Mouse (Mus musculus): Measurements from ENCODE around the gene Rhobtb1. TPM values are rescaled to one million over a fixed set of nuclear protein-coding genes. Genes with fewer than 3 reads are reported as not detected.

The Rhobtb1 gene
- polyA plus RNA-seq, 1 experiment from 2014 or later = 26.1 TPM

DNA sequence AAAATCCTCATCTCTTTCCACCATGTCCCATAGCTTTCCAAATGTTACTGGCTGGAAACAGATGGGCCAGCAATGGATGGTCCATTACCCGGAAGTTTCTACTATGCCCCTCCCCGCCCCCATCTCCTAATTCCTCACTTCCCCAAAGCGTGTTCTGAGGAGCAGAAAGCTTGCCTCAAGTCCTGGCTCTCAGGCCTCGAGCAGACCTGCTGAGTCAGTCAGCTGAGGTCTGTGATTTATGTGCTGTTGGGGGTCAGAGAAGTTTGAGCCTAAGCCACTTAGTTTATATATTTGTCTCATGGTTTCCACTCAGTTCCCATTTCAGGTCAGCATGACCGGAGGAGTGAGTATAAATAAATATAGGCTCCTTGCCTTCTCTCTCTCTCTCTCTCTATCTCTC is 157.9 kb downstream of the Rhobtb1 start:
- no peaks in the 10 kb centered on the region for H3K9me3 ChIP-seq (ENCODE audit: control insufficient read depth, low read length)
- no peak overlapping the region for H3K9ac ChIP-seq (ENCODE audit: low read length)
- no peak overlapping the region for H3K27ac ChIP-seq (ENCODE audit: low read depth)
- DNase-seq (ENCODE audit: low spot score) (no peak), ATAC-seq (replicated peaks; ENCODE audit: low FRiP score, low TSS enrichment, low read depth) (no peak)
- H3K4me3 ChIP-seq (ENCODE audit: low read depth, low read length) = no peak overlapping the region
- H3K4me1 ChIP-seq (replicated peaks; ENCODE audit: control insufficient read depth, insufficient read depth, low read length) = peaks cover 12% of the 10 kb centered on the region
- no peaks in the 10 kb centered on the region for H3K36me3 ChIP-seq (ENCODE audit: control insufficient read depth, insufficient read depth, low read length)
- no peak overlapping the region for H3K4me2 ChIP-seq (ENCODE audit: low read length)
- WGBS = 53% methylated on average over 5 of the region's 5 CpGs
- H3K27me3 ChIP-seq (replicated peaks; ENCODE audit: control insufficient read depth, insufficient read depth, low read length) = no peaks in the 10 kb centered on the region

DNA sequence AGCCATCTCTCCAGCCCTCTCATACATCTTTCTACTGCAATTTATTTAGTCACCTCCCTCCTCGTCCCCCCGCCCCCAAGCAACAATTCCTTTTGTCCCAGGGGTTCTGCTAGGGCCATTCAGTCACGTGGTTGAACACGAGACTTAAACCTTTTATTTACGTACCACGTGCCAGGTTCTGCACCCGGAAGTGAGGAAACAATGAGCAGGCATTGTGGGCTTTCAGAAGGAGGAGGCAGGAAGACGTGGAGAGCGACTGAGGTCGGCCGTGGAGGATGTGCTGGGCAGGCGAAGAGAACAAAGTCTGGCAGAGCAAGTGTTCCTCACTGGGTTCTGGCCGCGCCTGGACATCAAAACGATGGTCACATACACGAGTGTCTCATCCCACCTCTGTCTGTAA is 160.6 kb downstream of the Rhobtb1 start:
- H3K27me3 ChIP-seq (replicated peaks; ENCODE audit: control insufficient read depth, insufficient read depth, low read length) = no peaks in the 10 kb centered on the region
- H3K9me3 ChIP-seq (ENCODE audit: control insufficient read depth, low read length) = no peaks in the 10 kb centered on the region
- H3K27ac ChIP-seq (ENCODE audit: low read depth) = no peak overlapping the region
- H3K4me2 ChIP-seq (ENCODE audit: low read length) = no peak overlapping the region
- ATAC-seq (replicated peaks; ENCODE audit: low FRiP score, low TSS enrichment, low read depth) (no peak), DNase-seq (ENCODE audit: low spot score) (no peak)
- no peak overlapping the region for H3K9ac ChIP-seq (ENCODE audit: low read length)
- no peaks in the 10 kb centered on the region for H3K36me3 ChIP-seq (ENCODE audit: control insufficient read depth, insufficient read depth, low read length)
- H3K4me3 ChIP-seq (ENCODE audit: low read depth, low read length) = no peak overlapping the region
- H3K4me1 ChIP-seq (replicated peaks; ENCODE audit: control insufficient read depth, insufficient read depth, low read length) = 0 out of 2 replicates have a peak, but pooled peaks cover 4% of the 10 kb centered on the region
- WGBS = 79% methylated on average over 16 of the region's 16 CpGs

DNA sequence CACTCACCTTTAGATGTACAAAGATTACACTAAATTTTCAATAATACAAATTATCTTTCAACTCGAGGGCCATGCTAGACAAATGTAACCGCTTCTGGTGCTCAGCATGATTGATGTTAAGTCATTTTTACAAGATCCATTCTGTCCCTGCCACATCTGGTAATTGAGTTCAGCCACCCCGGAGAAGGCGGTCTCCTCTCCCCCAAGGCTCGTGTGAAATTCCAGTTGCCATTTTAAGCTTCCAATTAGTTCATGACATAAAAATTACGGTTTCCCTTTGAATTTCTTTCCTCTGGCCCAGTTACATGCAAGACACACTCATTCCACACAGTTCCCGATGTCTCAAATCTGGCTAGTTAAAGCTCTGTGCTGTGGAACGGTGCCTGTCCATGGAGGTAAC is 162.7 kb downstream of the Rhobtb1 start:
- no peaks in the 10 kb centered on the region for H3K27me3 ChIP-seq (replicated peaks; ENCODE audit: control insufficient read depth, insufficient read depth, low read length)
- H3K4me1 ChIP-seq (replicated peaks; ENCODE audit: control insufficient read depth, insufficient read depth, low read length) = 0 out of 2 replicates have a peak, but pooled peaks cover 3% of the 10 kb centered on the region
- no peaks in the 10 kb centered on the region for H3K9me3 ChIP-seq (ENCODE audit: control insufficient read depth, low read length)
- no peaks in the 10 kb centered on the region for H3K36me3 ChIP-seq (ENCODE audit: control insufficient read depth, insufficient read depth, low read length)
- no peak for ATAC-seq (replicated peaks; ENCODE audit: low FRiP score, low TSS enrichment, low read depth)
- no peak overlapping the region for H3K9ac ChIP-seq (ENCODE audit: low read length)
- H3K27ac ChIP-seq (ENCODE audit: low read depth) = no peak overlapping the region
- no peak overlapping the region for H3K4me3 ChIP-seq (ENCODE audit: low read depth, low read length)
- WGBS = 62% methylated on average over 8 of the region's 8 CpGs
- no peak for DNase-seq (ENCODE audit: low spot score)
- no peak overlapping the region for H3K4me2 ChIP-seq (ENCODE audit: low read length)

GRCm38 (mm10) chr10:69318514-69318913 is 167.3 kb downstream of the Rhobtb1 start:
- ATAC-seq (replicated peaks; ENCODE audit: low FRiP score, low TSS enrichment, low read depth) (no peak), DNase-seq (ENCODE audit: low spot score) (no peak)
- no peaks in the 10 kb centered on the region for H3K27me3 ChIP-seq (replicated peaks; ENCODE audit: control insufficient read depth, insufficient read depth, low read length)
- H3K9me3 ChIP-seq (ENCODE audit: control insufficient read depth, low read length) = no peaks in the 10 kb centered on the region
- no peak overlapping the region for H3K4me3 ChIP-seq (ENCODE audit: low read depth, low read length)
- H3K4me2 ChIP-seq (ENCODE audit: low read length) = no peak overlapping the region
- H3K9ac ChIP-seq (ENCODE audit: low read length) = no peak overlapping the region
- H3K36me3 ChIP-seq (ENCODE audit: control insufficient read depth, insufficient read depth, low read length) = no peaks in the 10 kb centered on the region
- 93% methylated on average over 11 of the region's 11 CpGs for WGBS
- no peak overlapping the region for H3K27ac ChIP-seq (ENCODE audit: low read depth)
- H3K4me1 ChIP-seq (replicated peaks; ENCODE audit: control insufficient read depth, insufficient read depth, low read length) = peaks cover 4% of the 10 kb centered on the region; the same call in 1 of the 2 replicates

DNA sequence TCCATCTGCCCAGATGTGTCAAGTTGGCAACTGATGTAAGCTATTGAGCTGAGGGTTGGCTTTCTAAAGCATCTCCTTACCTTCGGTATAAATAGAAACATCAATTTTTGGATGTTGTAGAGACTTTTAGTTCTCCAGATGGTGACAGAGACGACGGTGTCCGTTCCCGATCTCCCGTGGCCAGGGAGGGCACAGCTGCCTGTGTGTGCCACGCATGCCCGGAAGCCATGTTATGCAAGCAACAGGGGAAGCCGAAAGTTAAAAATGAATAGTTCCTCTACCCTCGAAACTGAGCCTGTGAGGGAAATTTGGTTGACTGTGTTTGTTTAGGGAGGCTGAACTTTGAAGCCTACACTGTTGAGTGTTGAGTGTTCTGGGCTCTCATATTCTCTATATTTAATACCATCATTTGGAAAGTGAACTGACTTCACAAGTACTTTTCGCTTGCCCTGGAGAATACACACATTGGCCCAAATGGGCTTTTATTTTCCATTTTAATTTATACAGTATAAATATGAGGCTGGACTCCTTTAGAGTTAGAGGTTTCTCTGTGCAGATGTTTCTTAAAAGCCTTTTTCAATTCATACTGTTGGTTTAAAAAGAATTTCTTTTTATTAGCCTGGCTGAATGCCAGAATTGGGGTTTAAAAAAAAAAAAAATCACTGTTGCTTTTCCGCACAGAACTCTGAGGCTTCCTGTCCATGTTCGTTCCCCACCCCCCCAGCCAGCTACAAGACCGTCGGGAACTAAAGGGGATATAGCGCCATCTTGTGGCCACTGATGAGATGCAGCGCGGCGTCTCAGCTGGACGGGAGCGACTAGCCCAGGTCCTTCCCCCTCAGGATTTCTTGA is 169.7 kb downstream of the Rhobtb1 start:
- Histone ChIP-seq H3K9me3 (ENCODE audit: control insufficient read depth, low read length) (no peaks in the 10 kb centered on the region), H3K4me3 (ENCODE audit: low read depth, low read length) (no peak overlapping the region), H3K9ac (ENCODE audit: low read length) (no peak overlapping the region), H3K36me3 (ENCODE audit: control insufficient read depth, insufficient read depth, low read length) (no peaks in the 10 kb centered on the region), H3K27ac (ENCODE audit: low read depth) (peak overlapping the region; percentile 44; the same call in 1 of the 2 replicates), H3K4me1 (replicated peaks; ENCODE audit: control insufficient read depth, insufficient read depth, low read length) (peaks cover 4% of the 10 kb centered on the region; the same call in 1 of the 2 replicates), H3K27me3 (replicated peaks; ENCODE audit: control insufficient read depth, insufficient read depth, low read length) (no peaks in the 10 kb centered on the region), H3K4me2 (ENCODE audit: low read length) (peak overlapping the region; percentile 22)
- 40% methylated on average over 21 of the region's 21 CpGs for WGBS
- peak; percentile 93 for DNase-seq (ENCODE audit: low spot score)
- peak; percentile 90 for ATAC-seq (replicated peaks; ENCODE audit: low FRiP score, low TSS enrichment, low read depth)

DNA sequence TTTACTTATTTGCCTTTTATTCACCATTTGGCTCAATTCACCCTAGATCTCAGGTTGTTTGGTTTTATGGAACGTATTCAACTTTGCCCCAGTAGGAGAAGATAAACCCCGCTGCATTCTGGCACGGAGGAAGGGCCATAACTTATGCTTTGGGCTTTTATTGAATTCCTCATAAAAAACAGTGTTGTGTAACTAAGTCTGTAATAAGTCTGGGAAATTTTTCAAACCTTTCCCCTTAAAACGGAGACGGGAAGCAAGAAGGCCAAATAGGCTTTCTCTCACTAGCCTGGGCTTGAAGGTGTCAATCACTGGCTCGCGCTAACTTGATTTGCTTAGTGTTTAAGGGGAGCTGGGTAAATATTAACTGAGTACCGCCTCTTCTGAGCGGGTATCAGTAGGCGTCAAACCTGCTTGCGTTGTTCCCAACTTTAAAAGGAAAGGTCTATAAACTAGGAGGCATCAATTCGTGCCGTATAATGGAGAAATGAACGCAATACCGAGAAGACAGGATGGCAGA is 170.3 kb downstream of the Rhobtb1 start:
- no peaks in the 10 kb centered on the region for H3K27me3 ChIP-seq (replicated peaks; ENCODE audit: control insufficient read depth, insufficient read depth, low read length)
- H3K9ac ChIP-seq (ENCODE audit: low read length) = no peak overlapping the region
- no peak overlapping the region for H3K4me3 ChIP-seq (ENCODE audit: low read depth, low read length)
- H3K4me1 ChIP-seq (replicated peaks; ENCODE audit: control insufficient read depth, insufficient read depth, low read length) = peaks cover 4% of the 10 kb centered on the region; the same call in 1 of the 2 replicates
- peak; percentile 72; the same call in 1 of the 2 replicates for ATAC-seq (replicated peaks; ENCODE audit: low FRiP score, low TSS enrichment, low read depth)
- no peak overlapping the region for H3K27ac ChIP-seq (ENCODE audit: low read depth)
- peak overlapping the region; percentile 22 for H3K4me2 ChIP-seq (ENCODE audit: low read length)
- H3K9me3 ChIP-seq (ENCODE audit: control insufficient read depth, low read length) = no peaks in the 10 kb centered on the region
- H3K36me3 ChIP-seq (ENCODE audit: control insufficient read depth, insufficient read depth, low read length) = no peaks in the 10 kb centered on the region
- WGBS = 36% methylated on average over 15 of the region's 15 CpGs
- DNase-seq (ENCODE audit: low spot score) = no peak

- Histone ChIP-seq H3K27me3 (replicated peaks; ENCODE audit: control insufficient read depth, insufficient read depth, low read length) (no peaks in the 10 kb centered on the region), H3K9ac (ENCODE audit: low read length) (no peak overlapping the region), H3K4me3 (ENCODE audit: low read depth, low read length) (no peak overlapping the region), H3K4me1 (replicated peaks; ENCODE audit: control insufficient read depth, insufficient read depth, low read length) (peaks cover 4% of the 10 kb centered on the region; the same call in 1 of the 2 replicates), H3K4me2 (ENCODE audit: low read length) (no peak overlapping the region), H3K36me3 (ENCODE audit: control insufficient read depth, insufficient read depth, low read length) (no peaks in the 10 kb centered on the region), H3K27ac (ENCODE audit: low read depth) (no peak overlapping the region), H3K9me3 (ENCODE audit: control insufficient read depth, low read length) (no peaks in the 10 kb centered on the region)
- DNase-seq (ENCODE audit: low spot score) (no peak), ATAC-seq (replicated peaks; ENCODE audit: low FRiP score, low TSS enrichment, low read depth) (no peak)
- 78% methylated on average over 13 of the region's 13 CpGs for WGBS
Measured at GRCm38 (mm10) chr10:69323986-69324385, 172.8 kb downstream of the Rhobtb1 start.

GRCm38 (mm10) chr10:69324816-69325215 is 173.6 kb downstream of the Rhobtb1 start:
- no peak overlapping the region for H3K27ac ChIP-seq (ENCODE audit: low read depth)
- H3K36me3 ChIP-seq (ENCODE audit: control insufficient read depth, insufficient read depth, low read length) = no peaks in the 10 kb centered on the region
- WGBS = 88% methylated on average over 7 of the region's 7 CpGs
- H3K27me3 ChIP-seq (replicated peaks; ENCODE audit: control insufficient read depth, insufficient read depth, low read length) = no peaks in the 10 kb centered on the region
- no peak for ATAC-seq (replicated peaks; ENCODE audit: low FRiP score, low TSS enrichment, low read depth)
- no peak overlapping the region for H3K9ac ChIP-seq (ENCODE audit: low read length)
- DNase-seq (ENCODE audit: low spot score) = no peak
- no peak overlapping the region for H3K4me3 ChIP-seq (ENCODE audit: low read depth, low read length)
- H3K4me2 ChIP-seq (ENCODE audit: low read length) = no peak overlapping the region
- H3K4me1 ChIP-seq (replicated peaks; ENCODE audit: control insufficient read depth, insufficient read depth, low read length) = peaks cover 4% of the 10 kb centered on the region; the same call in 1 of the 2 replicates
- no peaks in the 10 kb centered on the region for H3K9me3 ChIP-seq (ENCODE audit: control insufficient read depth, low read length)

All from intestine, embryonic 14.5 days (tissue).